Mouse (Mus musculus) MEL (cell line): ENCODE measurements around the gene Bglap. TPM values are rescaled to one million over a fixed set of nuclear protein-coding genes. Genes with fewer than 3 reads are reported as not detected.

Source experiments
- DNase-seq: peaks from one replicate; pipeline ENCODE4 v3.0.0; 2011; ENCODE audit warnings: low read depth, low spot score
- H3K27ac ChIP-seq: 2 replicates; pipeline ENCODE4 v1.5.1; 2012; ENCODE audit warnings: low read depth, mild to moderate bottlenecking, control low read depth, low read length, moderate library complexity; ENCODE audit not compliant: control insufficient read depth
- H3K27me3 ChIP-seq, 2 experiments: fragments of 150-350 bp in 1 of 2; sonication (generic) in 1 of 2; 2 replicates each; pipeline ENCODE4 v1.6.1; 2012; ENCODE audit warnings: low read length in 2 of 2, mild to moderate bottlenecking in 2 of 2, improper control_type of control experiment in 1 of 2, moderate library complexity in 1 of 2; ENCODE audit not compliant: insufficient read depth in 2 of 2, control insufficient read depth in 1 of 2
- H3K36me3 ChIP-seq, 2 experiments: 2 replicates each; pipeline ENCODE4 v1.6.1; 2012 to 2014; ENCODE audit warnings: low read length in 2 of 2, improper control_type of control experiment in 1 of 2, inconsistent platforms in 1 of 2, mild to moderate bottlenecking in 1 of 2; ENCODE audit not compliant: insufficient read depth in 2 of 2, control insufficient read depth in 1 of 2
- H3K4me1 ChIP-seq, 2 experiments: fragments of 150-350 bp in 1 of 2; sonication (generic) in 1 of 2; 2 replicates each; pipeline ENCODE4 v1.6.1; 2012; ENCODE audit warnings: low read length in 2 of 2, improper control_type of control experiment in 1 of 2, mild to moderate bottlenecking in 1 of 2; ENCODE audit not compliant: insufficient read depth in 2 of 2, control insufficient read depth in 1 of 2
- H3K4me3 ChIP-seq, 2 experiments: fragments of 150-350 bp in 1 of 2; sonication (generic) in 1 of 2; 2 replicates each; pipeline ENCODE4 v1.5.1; 2012; ENCODE audit warnings: low read depth in 2 of 2, low read length in 2 of 2, mild to moderate bottlenecking in 2 of 2, moderate library complexity in 2 of 2, control low read depth in 1 of 2, improper control_type of control experiment in 1 of 2; ENCODE audit not compliant: control insufficient read depth in 1 of 2, insufficient read depth in 1 of 2
- H3K79me2 ChIP-seq: 2 replicates; pipeline ENCODE4 v1.6.1; 2012; ENCODE audit warnings: mild to moderate bottlenecking, low read length, moderate library complexity; ENCODE audit not compliant: control insufficient read depth, poor library complexity, insufficient read depth
- H3K9ac ChIP-seq: 2 replicates; pipeline ENCODE4 v1.6.1; 2012; ENCODE audit warnings: low read depth, mild to moderate bottlenecking, control low read depth, low read length, moderate library complexity; ENCODE audit not compliant: control insufficient read depth, poor library complexity, severe bottlenecking
- H3K9me3 ChIP-seq: fragments of 150-350 bp; sonication (generic); replicated peaks from 2 replicates; pipeline ENCODE4 v1.6.1; 2012; ENCODE audit warnings: mild to moderate bottlenecking, low read length, improper control_type of control experiment, moderate library complexity; ENCODE audit not compliant: insufficient read depth
- CHD2 ChIP-seq: IDR thresholded peaks from 2 replicates; pipeline ENCODE4 v1.6.1; 2011; ENCODE audit warnings: low read length, improper control_type of control experiment
- E2F4 ChIP-seq: IDR thresholded peaks from 2 replicates; pipeline ENCODE4 v1.6.1; 2011; ENCODE audit warnings: low read depth, low read length, improper control_type of control experiment, borderline replicate concordance
- ELF1 ChIP-seq: IDR thresholded peaks from 2 replicates; pipeline ENCODE4 v1.6.1; 2014; ENCODE audit warnings: low read depth, mild to moderate bottlenecking, inconsistent platforms, low read length, improper control_type of control experiment, moderate library complexity
- ETS1 ChIP-seq: IDR thresholded peaks from 2 replicates; pipeline ENCODE4 v1.6.1; 2012; ENCODE audit warnings: low read depth, mild to moderate bottlenecking, inconsistent platforms, low read length, improper control_type of control experiment, moderate library complexity
- GABPA ChIP-seq: IDR thresholded peaks from 2 replicates; pipeline ENCODE4 v1.6.1; 2012; ENCODE audit warnings: low read depth, mild to moderate bottlenecking, inconsistent platforms, low read length, improper control_type of control experiment, moderate library complexity
- GATA1 ChIP-seq: IDR thresholded peaks from 2 replicates; pipeline ENCODE4 v1.6.1; 2011; ENCODE audit warnings: low read depth, low read length, improper control_type of control experiment
- HCFC1 ChIP-seq: IDR thresholded peaks from 2 replicates; pipeline ENCODE4 v1.6.1; 2012; ENCODE audit warnings: low read depth, mild to moderate bottlenecking, inconsistent platforms, low read length, improper control_type of control experiment, moderate library complexity
- MAFK ChIP-seq: IDR thresholded peaks from 2 replicates; pipeline ENCODE4 v1.6.1; 2011; ENCODE audit warnings: low read depth, mild to moderate bottlenecking, low read length, improper control_type of control experiment, borderline replicate concordance
- MAX ChIP-seq: IDR thresholded peaks from 2 replicates; pipeline ENCODE4 v1.6.1; 2011; ENCODE audit warnings: low read length, improper control_type of control experiment
- MAZ ChIP-seq: IDR thresholded peaks from 2 replicates; pipeline ENCODE4 v1.6.1; 2012; ENCODE audit warnings: low read depth, mild to moderate bottlenecking, inconsistent platforms, low read length, improper control_type of control experiment
- MXI1 ChIP-seq: IDR thresholded peaks from 2 replicates; pipeline ENCODE4 v1.6.1; 2011; ENCODE audit warnings: mild to moderate bottlenecking, low read depth, low read length, improper control_type of control experiment
- MYC ChIP-seq: IDR thresholded peaks from 2 replicates; pipeline ENCODE4 v1.6.1; 2011; ENCODE audit warnings: low read depth, mild to moderate bottlenecking, low read length, improper control_type of control experiment, moderate library complexity
- NRF1 ChIP-seq: IDR thresholded peaks from 2 replicates; pipeline ENCODE4 v1.6.1; 2014; ENCODE audit warnings: low read depth, mild to moderate bottlenecking, inconsistent platforms, low read length, improper control_type of control experiment, moderate library complexity; ENCODE audit not compliant: poor library complexity, insufficient read depth, severe bottlenecking
- POLR2A ChIP-seq, 2 experiments: IDR thresholded peaks; 2 replicates each; pipeline ENCODE4 v1.6.1; 2011 to 2012; ENCODE audit warnings: low read length in 2 of 2, mild to moderate bottlenecking in 2 of 2, control low read depth in 1 of 2, improper control_type of control experiment in 1 of 2, low read depth in 1 of 2, moderate library complexity in 1 of 2; ENCODE audit not compliant: control insufficient read depth in 1 of 2, insufficient read depth in 1 of 2, poor library complexity in 1 of 2
- POLR2AphosphoS2 ChIP-seq: IDR thresholded peaks from 2 replicates; pipeline ENCODE4 v1.6.1; 2011; ENCODE audit warnings: low read length, improper control_type of control experiment
- POLR2AphosphoS5 ChIP-seq: IDR thresholded peaks from 2 replicates; pipeline ENCODE4 v1.6.1; 2012; ENCODE audit warnings: low read depth, borderline replicate concordance, mild to moderate bottlenecking, inconsistent platforms, low read length, moderate library complexity, mixed read lengths
- RAD21 ChIP-seq: IDR thresholded peaks from 2 replicates; pipeline ENCODE4 v1.6.1; 2011; ENCODE audit warnings: mild to moderate bottlenecking, low read depth, low read length, improper control_type of control experiment
- SIN3A ChIP-seq: IDR thresholded peaks from 2 replicates; pipeline ENCODE4 v1.6.1; 2012; ENCODE audit warnings: low read length, improper control_type of control experiment, inconsistent platforms
- SMC3 ChIP-seq: IDR thresholded peaks from 2 replicates; pipeline ENCODE4 v1.6.1; 2011; ENCODE audit warnings: low read depth, low read length, improper control_type of control experiment
- TAL1 ChIP-seq: IDR thresholded peaks from 2 replicates; pipeline ENCODE4 v1.6.1; 2012; ENCODE audit warnings: mild to moderate bottlenecking, inconsistent platforms, low read length, moderate library complexity, mixed read lengths
- USF1 ChIP-seq: IDR thresholded peaks from 2 replicates; pipeline ENCODE4 v1.6.1; 2014; ENCODE audit warnings: low read depth, mild to moderate bottlenecking, inconsistent platforms, low read length, improper control_type of control experiment, moderate library complexity
- USF2 ChIP-seq, 2 experiments: IDR thresholded peaks; 2 replicates each; pipeline ENCODE4 v1.6.1; 2011 to 2012; ENCODE audit warnings: improper control_type of control experiment in 2 of 2, low read length in 2 of 2, borderline replicate concordance in 1 of 2, inconsistent platforms in 1 of 2, low read depth in 1 of 2, mild to moderate bottlenecking in 1 of 2; ENCODE audit not compliant: insufficient read depth in 1 of 2
- ZC3H11A ChIP-seq: IDR thresholded peaks from 2 replicates; pipeline ENCODE4 v1.6.1; 2012; ENCODE audit warnings: low read depth, mild to moderate bottlenecking, inconsistent platforms, low read length, improper control_type of control experiment
- ZKSCAN1 ChIP-seq: IDR thresholded peaks from 2 replicates; pipeline ENCODE4 v1.6.1; 2012; ENCODE audit warnings: low read depth, mild to moderate bottlenecking, inconsistent platforms, low read length, improper control_type of control experiment, moderate library complexity
- ZMIZ1 ChIP-seq: IDR thresholded peaks from 2 replicates; pipeline ENCODE4 v1.6.1; 2012; ENCODE audit warnings: low read depth, mild to moderate bottlenecking, inconsistent platforms, low read length, improper control_type of control experiment, moderate library complexity
- ZNF384 ChIP-seq: IDR thresholded peaks from 2 replicates; pipeline ENCODE4 v1.6.1; 2012; ENCODE audit warnings: low read depth, mild to moderate bottlenecking, inconsistent platforms, low read length, improper control_type of control experiment
- polyA plus RNA-seq, 2 experiments: library from polyadenylated mRNA; stranded (reverse) in 1 of 2; unstranded in 1 of 2; fragments of >175 nt in 1 of 2; fragments of >200 nt in 1 of 2; gene quantifications; 2 replicates each; pipeline versions ENCODE4 v1.2.1 to v1.2.4; 2012; ENCODE audit warnings: low replicate concordance in 2 of 2, low read depth in 1 of 2; ENCODE audit not compliant: insufficient read length in 2 of 2, insufficient read depth in 1 of 2, missing spikeins in 1 of 2
- total RNA-seq: library from RNA; depleted of rRNA; stranded (reverse); fragments of 300-350 nt; gene quantifications from 2 replicates; pipeline ENCODE4 v1.2.3, GENCODE M21; 2012

The Bglap gene
- total and polyA plus RNA-seq, 3 experiments = 0.17 TPM; not detected in 2

- TF ChIP-seq NRF1 (no peak), POLR2AphosphoS2 (no peak), SMC3 (no peak), SIN3A (no peak; the same call in 1 of the 2 replicates)
These were observed 41.6 kb upstream of the Bglap start (continued) for GRCm38 (mm10) chr3:88425708-88426420.

- Histone ChIP-seq H3K4me1 (peaks cover 15 to 35% of the 10 kb centered on the region in 2 experiments), H3K4me3 (peak overlapping the region; percentile 59 to 73), H3K36me3 (peaks cover 0 to 25% of the 10 kb centered on the region in 2 experiments; a peak in 2 of 4 replicates), H3K9ac (peak overlapping the region; percentile 61), H3K27me3 (no peaks in the 10 kb centered on the region), H3K27ac (peak overlapping the region; percentile 31), H3K9me3 (no peaks in the 10 kb centered on the region), H3K79me2 (peaks cover 23% of the 10 kb centered on the region)
- DNase-seq = no peak
- TF ChIP-seq MAZ = peak; percentile 83
- TF ChIP-seq ZMIZ1 = 0 out of 2 replicates have a peak, but pooled peaks have one; percentile 2
- TF ChIP-seq MAX = no peak
These were observed 41.0 kb upstream of the Bglap start for GRCm38 (mm10) chr3:88425330-88425689.

- peak within 1 kb of the TSS; percentile 74 for H3K9ac ChIP-seq
- H3K4me3 ChIP-seq = peak within 1 kb of the TSS; percentile 73 to 88
- peaks cover 15 to 35% of the 10 kb centered on the region in 2 experiments for H3K4me1 ChIP-seq
- peaks cover 0 to 25% of the 10 kb centered on the region in 2 experiments; a peak in 2 of 4 replicates for H3K36me3 ChIP-seq
- no peaks in the 10 kb centered on the region for H3K9me3 ChIP-seq
- H3K79me2 ChIP-seq = peaks cover 23% of the 10 kb centered on the region
- H3K27ac ChIP-seq = peak within 1 kb of the TSS; percentile 37
- no peaks in the 10 kb centered on the region for H3K27me3 ChIP-seq
- DNase-seq = peak; percentile 100
- TF ChIP-seq MYC = peak; percentile 96
- TF ChIP-seq RAD21 = no peak
- no peak for TF ChIP-seq ZC3H11A
- TF ChIP-seq USF1 = peak; percentile 95
- TF ChIP-seq CHD2 = no peak; the same call in 1 of the 2 replicates
- no peak for TF ChIP-seq GABPA
- peak; percentile 26; the same call in 1 of the 2 replicates for TF ChIP-seq ETS1
- no peak for TF ChIP-seq MAFK
- no peak for TF ChIP-seq ZNF384
- peak; percentile 98 for TF ChIP-seq MAX
- TF ChIP-seq MAZ = no peak; the same call in 1 of the 2 replicates
- no peak for TF ChIP-seq ZKSCAN1
- peak; percentile 97 for TF ChIP-seq HCFC1
- TF ChIP-seq TAL1 = no peak
- peak; percentile 15; the same call in 1 of the 2 replicates for TF ChIP-seq GATA1
- peak; percentile 82 for TF ChIP-seq ELF1
- TF ChIP-seq MXI1 = peak; percentile 99
- peak; percentile 78 to 92 for TF ChIP-seq USF2 (IDR thresholded peaks at IDR 0.05; ENCODE audit: borderline replicate concordance in 1 of 2, insufficient read depth in 1 of 2, low read depth in 1 of 2, low read length in 2 of 2)
- peak; percentile 80 to 97 for TF ChIP-seq POLR2A (IDR thresholded peaks at IDR 0.05; ENCODE audit: control insufficient read depth in 1 of 2, insufficient read depth in 1 of 2, low read depth in 1 of 2, low read length in 2 of 2, poor library complexity in 1 of 2)
- no peak for TF ChIP-seq POLR2AphosphoS5
- 0 out of 2 replicates have a peak, but pooled peaks have one; percentile 33 for TF ChIP-seq E2F4
These were observed 40.5 kb upstream of the Bglap start, which contains the start of gene Slc25a44 for GRCm38 (mm10) chr3:88424605-88425329. Slc25a44 (minus strand) TSS chr3:88425139.
